Mouse (Mus musculus): ENCODE data around the gene Rab4b. TPM values are rescaled to one million over a fixed set of nuclear protein-coding genes. Genes with fewer than 3 reads are reported as not detected.

The Rab4b gene
- 94.7 and 122 TPM in 2 replicates for polyA plus RNA-seq (2021; fragmentation: Nextera tagmentation)
- long read RNA-seq, experiment 1, transcript Rab4b-205 (7 exons, 1,372 nt): minor isoform, 5 of 160 reads
- long read RNA-seq, experiment 1, transcript Rab4b-201 (8 exons, 1,192 nt): major isoform, 128 of 160 reads
- long read RNA-seq, experiment 1, partial matches to known transcripts: 19 of 160 reads
- long read RNA-seq, experiment 1, other reads (novel, unspliced or antisense): 8 of 160 reads
- long read RNA-seq, experiment 2, transcript Rab4b-201 (8 exons, 1,192 nt): major isoform, 67 of 91 reads
- long read RNA-seq, experiment 2, partial matches to known transcripts: 17 of 91 reads
- long read RNA-seq, experiment 2, other reads (novel, unspliced or antisense): 7 of 91 reads

GRCm38 (mm10) chr7:27178324-27179216 is at the start of gene Rab4b:
Gene Rab4b, minus strand, starts transcription at chr7:27178896.

GRCm38 (mm10) chr7:27228281-27228821 is 49.7 kb upstream of the Rab4b start, which contains the start of gene Itpkc:
Gene Itpkc, minus strand, starts transcription at chr7:27228661.

GRCm38 (mm10) chr7:27195681-27196611 is 17.2 kb upstream of the Rab4b start, which contains the start of the genes BC024978 and Snrpa:
Gene BC024978, plus strand, starts transcription at chr7:27195781.
Gene Snrpa, minus strand, starts transcription at chr7:27196271.

GRCm38 (mm10) chr7:27180837-27181695 is 2.4 kb upstream of the Rab4b start, which contains the start of the genes Gm21983 and Mia:
Gene Gm21983, minus strand, starts transcription at chr7:27181086.
Gene Mia, minus strand, starts transcription at chr7:27181157.

GRCm38 (mm10) chr7:27166614-27167474 is 11.9 kb downstream of the Rab4b start, which contains the start of gene Egln2:
Gene Egln2, minus strand, starts transcription at chr7:27166802.

GRCm38 (mm10) chr7:27153205-27153764 is 25.4 kb downstream of the Rab4b start, which contains the start of gene Cyp2t4:
Gene Cyp2t4, plus strand, starts transcription at chr7:27153714.

GRCm38 (mm10) chr7:27119676-27120075 is 59.0 kb downstream of the Rab4b start, which contains the start of gene Cyp2f2:
Gene Cyp2f2, plus strand, starts transcription at chr7:27119909.

Other genes with a start within 250 kb of the Rab4b start
- gene Cyp2a22, start 239.5 kb downstream of the Rab4b start, polyA plus RNA-seq (2021; fragmentation: Nextera tagmentation): not detected in 2 replicates
- gene Cyp2a12, start 149.8 kb downstream of the Rab4b start, polyA plus RNA-seq (2021; fragmentation: Nextera tagmentation): not detected in 2 replicates
- 0.33 TPM in 1 of 2 replicates, not detected in the other for gene Cyp2f2, start 59.0 kb downstream of the Rab4b start, polyA plus RNA-seq (2021; fragmentation: Nextera tagmentation)
- gene Cyp2t4, start 25.2 kb downstream of the Rab4b start, polyA plus RNA-seq (2021; fragmentation: Nextera tagmentation): not detected in 2 replicates
- gene Egln2, start 12.1 kb downstream of the Rab4b start, polyA plus RNA-seq (2021; fragmentation: Nextera tagmentation): 72.0 and 79.6 TPM in 2 replicates
- not detected in 2 replicates for gene Gm21983, start 2.2 kb upstream of the Rab4b start, polyA plus RNA-seq (2021; fragmentation: Nextera tagmentation)
- 11.9 and 12.4 TPM in 2 replicates for gene Mia, start 2.3 kb upstream of the Rab4b start, polyA plus RNA-seq (2021; fragmentation: Nextera tagmentation)
- 5.2 and 6.1 TPM in 2 replicates for gene BC024978, start 16.9 kb upstream of the Rab4b start, polyA plus RNA-seq (2021; fragmentation: Nextera tagmentation)
- 137 and 152 TPM in 2 replicates for gene Snrpa, start 17.4 kb upstream of the Rab4b start, polyA plus RNA-seq (2021; fragmentation: Nextera tagmentation)
- 0.42 and 1.8 TPM in 2 replicates for gene Itpkc, start 49.8 kb upstream of the Rab4b start, polyA plus RNA-seq (2021; fragmentation: Nextera tagmentation)
- 11.5 and 12.7 TPM in 2 replicates for gene Coq8b, start 54.1 kb upstream of the Rab4b start, polyA plus RNA-seq (2021; fragmentation: Nextera tagmentation)
- gene Numbl, start 79.5 kb upstream of the Rab4b start, polyA plus RNA-seq (2021; fragmentation: Nextera tagmentation): 6.7 and 57.8 TPM in 2 replicates
- gene Ltbp4, start 158.8 kb upstream of the Rab4b start, polyA plus RNA-seq (2021; fragmentation: Nextera tagmentation): 6.9 and 14.5 TPM in 2 replicates
- 2.8 and 4.2 TPM in 2 replicates for gene Shkbp1, start 177.1 kb upstream of the Rab4b start, polyA plus RNA-seq (2021; fragmentation: Nextera tagmentation)
- gene Gm20479, start 178.5 kb upstream of the Rab4b start, polyA plus RNA-seq (2021; fragmentation: Nextera tagmentation): not detected in 2 replicates